Mouse (Mus musculus): ENCODE results near the gene Zfp248. TPM values are rescaled to one million over a fixed set of nuclear protein-coding genes. Genes with fewer than 3 reads are reported as not detected.
A peak's percentile ranks its signal among the peaks of the same experiment; 100 is the strongest.

Zfp248 gene
- 12.2 and 13.0 TPM in 2 replicates for polyA plus RNA-seq (2014; fragmentation: Nextera tagmentation; extraction: Ambion mirVana)

- no peaks in the 10 kb centered on the region for H3K9me3 ChIP-seq (ENCODE audit: control insufficient read depth, low read length)
- ATAC-seq (ENCODE audit: insufficient number of reproducible peaks, low FRiP score, low TSS enrichment, low read depth) (peak; percentile 94), DNase-seq (ENCODE audit: low spot score) (peak; percentile 93)
- no peaks in the 10 kb centered on the region for H3K4me1 ChIP-seq (ENCODE audit: control insufficient read depth, insufficient read depth, low read length)
- under 1% methylated on average over 43 of the region's 43 CpGs for WGBS
- H3K27ac ChIP-seq (replicated peaks; ENCODE audit: low read depth, low read length) = peak within 1 kb of the TSS; percentile 88
- no peaks in the 10 kb centered on the region for H3K27me3 ChIP-seq (ENCODE audit: control insufficient read depth, insufficient read depth, low read length)
- H3K36me3 ChIP-seq (ENCODE audit: control insufficient read depth, insufficient read depth, low read length) = peaks cover 3% of the 10 kb centered on the region; the same call in 1 of the 2 replicates
- H3K4me3 ChIP-seq (ENCODE audit: low read depth, low read length) = peak within 1 kb of the TSS; percentile 59
- H3K9ac ChIP-seq (ENCODE audit: low read length) = peak within 1 kb of the TSS; percentile 82
- peak within 1 kb of the TSS; percentile 66 for H3K4me2 ChIP-seq (ENCODE audit: low read depth, severe bottlenecking)
Observed at GRCm38 (mm10) chr6:118455042-118455631, at the start of gene Zfp248. Gene Zfp248, minus strand, starts transcription at chr6:118455528.

- ATAC-seq (ENCODE audit: insufficient number of reproducible peaks, low FRiP score, low TSS enrichment, low read depth) = no peak
- H3K9me3 ChIP-seq (ENCODE audit: control insufficient read depth, low read length) = no peaks in the 10 kb centered on the region
- H3K4me1 ChIP-seq (ENCODE audit: control insufficient read depth, insufficient read depth, low read length) = no peaks in the 10 kb centered on the region
- 89% methylated on average over 7 of the region's 7 CpGs for WGBS
- H3K9ac ChIP-seq (ENCODE audit: low read length) = no peak overlapping the region
- DNase-seq (ENCODE audit: low spot score) = no peak
- H3K4me2 ChIP-seq (ENCODE audit: low read depth, severe bottlenecking) = no peak overlapping the region
- H3K27me3 ChIP-seq (ENCODE audit: control insufficient read depth, insufficient read depth, low read length) = no peaks in the 10 kb centered on the region
- H3K4me3 ChIP-seq (ENCODE audit: low read depth, low read length) = no peak overlapping the region
- no peaks in the 10 kb centered on the region for H3K36me3 ChIP-seq (ENCODE audit: control insufficient read depth, insufficient read depth, low read length)
- H3K27ac ChIP-seq (replicated peaks; ENCODE audit: low read depth, low read length) = no peak overlapping the region
Observed at GRCm38 (mm10) chr6:118499010-118499409, 43.7 kb upstream of the Zfp248 start.

GRCm38 (mm10) chr6:118482125-118482524 is 26.8 kb upstream of the Zfp248 start:
- H3K27me3 ChIP-seq (ENCODE audit: control insufficient read depth, insufficient read depth, low read length) = no peaks in the 10 kb centered on the region
- ATAC-seq (ENCODE audit: insufficient number of reproducible peaks, low FRiP score, low TSS enrichment, low read depth) (no peak), DNase-seq (ENCODE audit: low spot score) (no peak)
- no peaks in the 10 kb centered on the region for H3K4me1 ChIP-seq (ENCODE audit: control insufficient read depth, insufficient read depth, low read length)
- no peak overlapping the region for H3K4me3 ChIP-seq (ENCODE audit: low read depth, low read length)
- H3K9me3 ChIP-seq (ENCODE audit: control insufficient read depth, low read length) = no peaks in the 10 kb centered on the region
- H3K27ac ChIP-seq (replicated peaks; ENCODE audit: low read depth, low read length) = no peak overlapping the region
- H3K4me2 ChIP-seq (ENCODE audit: low read depth, severe bottlenecking) = no peak overlapping the region
- no peak overlapping the region for H3K9ac ChIP-seq (ENCODE audit: low read length)
- H3K36me3 ChIP-seq (ENCODE audit: control insufficient read depth, insufficient read depth, low read length) = no peaks in the 10 kb centered on the region
- 75% methylated on average over 1 of the region's 1 CpGs for WGBS

GRCm38 (mm10) chr6:118478957-118479708 is 23.8 kb upstream of the Zfp248 start, which contains the start of gene Zfp9:
Gene Zfp9, minus strand, starts transcription at chr6:118479320.
- Histone ChIP-seq H3K9me3 (ENCODE audit: control insufficient read depth, low read length) (no peaks in the 10 kb centered on the region), H3K4me1 (ENCODE audit: control insufficient read depth, insufficient read depth, low read length) (no peaks in the 10 kb centered on the region), H3K27me3 (ENCODE audit: control insufficient read depth, insufficient read depth, low read length) (no peaks in the 10 kb centered on the region), H3K4me3 (ENCODE audit: low read depth, low read length) (peak within 1 kb of the TSS; percentile 52), H3K9ac (ENCODE audit: low read length) (peak within 1 kb of the TSS; percentile 64), H3K36me3 (ENCODE audit: control insufficient read depth, insufficient read depth, low read length) (no peaks in the 10 kb centered on the region; the same call in 1 of the 2 replicates), H3K4me2 (ENCODE audit: low read depth, severe bottlenecking) (peak within 1 kb of the TSS; percentile 54), H3K27ac (replicated peaks; ENCODE audit: low read depth, low read length) (0 out of 2 replicates have a peak within 1 kb of the TSS, but pooled peaks have one; percentile 10)
- ATAC-seq (ENCODE audit: insufficient number of reproducible peaks, low FRiP score, low TSS enrichment, low read depth) (peak; percentile 83), DNase-seq (ENCODE audit: low spot score) (peak; percentile 82)
- under 1% methylated on average over 36 of the region's 57 CpGs for WGBS

GRCm38 (mm10) chr6:118477875-118478785 is 22.8 kb upstream of the Zfp248 start:
- Histone ChIP-seq H3K4me3 (ENCODE audit: low read depth, low read length) (peak overlapping the region; percentile 52), H3K36me3 (ENCODE audit: control insufficient read depth, insufficient read depth, low read length) (no peaks in the 10 kb centered on the region; the same call in 1 of the 2 replicates), H3K4me1 (ENCODE audit: control insufficient read depth, insufficient read depth, low read length) (no peaks in the 10 kb centered on the region), H3K9me3 (ENCODE audit: control insufficient read depth, low read length) (no peaks in the 10 kb centered on the region), H3K27ac (replicated peaks; ENCODE audit: low read depth, low read length) (no peak overlapping the region), H3K27me3 (ENCODE audit: control insufficient read depth, insufficient read depth, low read length) (no peaks in the 10 kb centered on the region), H3K9ac (ENCODE audit: low read length) (peak overlapping the region; percentile 64; the same call in 1 of the 2 replicates), H3K4me2 (ENCODE audit: low read depth, severe bottlenecking) (peak overlapping the region; percentile 54)
- DNase-seq (ENCODE audit: low spot score) (peak; percentile 39), ATAC-seq (ENCODE audit: insufficient number of reproducible peaks, low FRiP score, low TSS enrichment, low read depth) (no peak)
- 37% methylated on average over 10 of the region's 10 CpGs for WGBS

GRCm38 (mm10) chr6:118462069-118462705 is 6.9 kb upstream of the Zfp248 start:
- no peaks in the 10 kb centered on the region for H3K4me1 ChIP-seq (ENCODE audit: control insufficient read depth, insufficient read depth, low read length)
- H3K36me3 ChIP-seq (ENCODE audit: control insufficient read depth, insufficient read depth, low read length) = peaks cover 4% of the 10 kb centered on the region; the same call in 1 of the 2 replicates
- DNase-seq (ENCODE audit: low spot score) (no peak), ATAC-seq (ENCODE audit: insufficient number of reproducible peaks, low FRiP score, low TSS enrichment, low read depth) (no peak)
- WGBS = 87% methylated on average over 15 of the region's 15 CpGs
- no peak overlapping the region for H3K27ac ChIP-seq (replicated peaks; ENCODE audit: low read depth, low read length)
- H3K4me2 ChIP-seq (ENCODE audit: low read depth, severe bottlenecking) = no peak overlapping the region
- no peaks in the 10 kb centered on the region for H3K27me3 ChIP-seq (ENCODE audit: control insufficient read depth, insufficient read depth, low read length)
- no peaks in the 10 kb centered on the region for H3K9me3 ChIP-seq (ENCODE audit: control insufficient read depth, low read length)
- H3K4me3 ChIP-seq (ENCODE audit: low read depth, low read length) = no peak overlapping the region
- H3K9ac ChIP-seq (ENCODE audit: low read length) = no peak overlapping the region

- no peaks in the 10 kb centered on the region for H3K4me1 ChIP-seq (ENCODE audit: control insufficient read depth, insufficient read depth, low read length)
- no peak for ATAC-seq (ENCODE audit: insufficient number of reproducible peaks, low FRiP score, low TSS enrichment, low read depth)
- H3K9ac ChIP-seq (ENCODE audit: low read length) = no peak overlapping the region
- no peak overlapping the region for H3K4me3 ChIP-seq (ENCODE audit: low read depth, low read length)
- H3K4me2 ChIP-seq (ENCODE audit: low read depth, severe bottlenecking) = no peak overlapping the region
- DNase-seq (ENCODE audit: low spot score) = no peak
- 89% methylated on average over 1 of the region's 1 CpGs for WGBS
- H3K36me3 ChIP-seq (ENCODE audit: control insufficient read depth, insufficient read depth, low read length) = no peaks in the 10 kb centered on the region
- no peaks in the 10 kb centered on the region for H3K9me3 ChIP-seq (ENCODE audit: control insufficient read depth, low read length)
- no peaks in the 10 kb centered on the region for H3K27me3 ChIP-seq (ENCODE audit: control insufficient read depth, insufficient read depth, low read length)
- H3K27ac ChIP-seq (replicated peaks; ENCODE audit: low read depth, low read length) = no peak overlapping the region
Observed at GRCm38 (mm10) chr6:118457726-118458125, 2.4 kb upstream of the Zfp248 start.

Data from limb, embryonic 11.5 days (tissue).